Comparison of ENCODE assay signal across 9 mouse cellular contexts in genomic region chr12:17665906-17666326, GRCm38 (mm10). TPM values are rescaled to one million over a fixed set of nuclear protein-coding genes. Genes with fewer than 3 reads are reported as not detected.
DNase-seq lines count a peak whose midpoint lies in the region; ATAC-seq and TF ChIP-seq lines count a peak whose summit lies in the region.
"Had no signal": no experiment of that assay in that cellular context is flagged by ENCODE, and none has a peak within 500 bp of the region (broad histone marks: within the 10 kb centered on the region; RNA-seq: fewer than 3 reads in every experiment).

No protein-coding gene starts in this region.

- no peak overlapping the region for H3K4me3 ChIP-seq in embryonic facial prominence, embryonic 11.5 days (ENCODE audit: low read depth, low read length)
- H3K4me3 ChIP-seq in embryonic facial prominence, embryonic 10.5 days: no peak overlapping the region
- no peak overlapping the region for H3K4me3 ChIP-seq in stomach, postnatal 0 days (ENCODE audit: low read depth, low read length)
- no peak overlapping the region for H3K4me3 ChIP-seq in cerebellum, adult 2 months (replicated peaks; ENCODE audit: insufficient read depth, low read depth, low read length)

- no peak for ATAC-seq in embryonic facial prominence, embryonic 11.5 days (replicated peaks; ENCODE audit: insufficient number of reproducible peaks, low FRiP score, low TSS enrichment, low read depth)
- peak; percentile 87 for ATAC-seq in stomach, postnatal 0 days (ENCODE audit: low FRiP score, low TSS enrichment)

- H3K36me3 ChIP-seq in embryonic facial prominence, embryonic 11.5 days (replicated peaks; ENCODE audit: control insufficient read depth, insufficient read depth, low read depth, low read length): no peaks in the 10 kb centered on the region
- H3K36me3 ChIP-seq in embryonic facial prominence, embryonic 10.5 days (replicated peaks): no peaks in the 10 kb centered on the region
- H3K36me3 ChIP-seq in stomach, postnatal 0 days (ENCODE audit: control insufficient read depth, insufficient read depth, low read length): no peaks in the 10 kb centered on the region

- H3K4me2 ChIP-seq in embryonic facial prominence, embryonic 11.5 days (ENCODE audit: low read depth, low read length): no peak overlapping the region
- H3K4me2 ChIP-seq in stomach, postnatal 0 days (replicated peaks; ENCODE audit: low read depth): no peak overlapping the region

- H3K4me1 ChIP-seq in embryonic facial prominence, embryonic 11.5 days (ENCODE audit: control insufficient read depth, insufficient read depth, low read length): no peaks in the 10 kb centered on the region
- peaks cover 9% of the 10 kb centered on the region for H3K4me1 ChIP-seq in embryonic facial prominence, embryonic 10.5 days
- H3K4me1 ChIP-seq in stomach, postnatal 0 days (replicated peaks; ENCODE audit: control insufficient read depth, insufficient read depth): no peaks in the 10 kb centered on the region; the same call in 1 of the 2 replicates
- peaks cover 35% of the 10 kb centered on the region for H3K4me1 ChIP-seq in cerebellum, adult 2 months (ENCODE audit: control insufficient read depth, insufficient read depth, low read length)

- no peaks in the 10 kb centered on the region for H3K9me3 ChIP-seq in embryonic facial prominence, embryonic 11.5 days (replicated peaks; ENCODE audit: control insufficient read depth, low read length)
- no peaks in the 10 kb centered on the region for H3K9me3 ChIP-seq in embryonic facial prominence, embryonic 10.5 days
- H3K9me3 ChIP-seq in stomach, postnatal 0 days (ENCODE audit: control insufficient read depth, low read length): no peaks in the 10 kb centered on the region

- no peak for TF ChIP-seq EP300 in stomach, postnatal 0 days (optimal IDR thresholded peaks at IDR 0.05)

- DNase-seq in embryonic facial prominence, embryonic 11.5 days (ENCODE audit: low spot score): peak; percentile 15
- no peak for DNase-seq in embryonic facial prominence, embryonic 10.5 days (ENCODE audit: low spot score)
- peak; percentile 39 for DNase-seq in retina, postnatal 1 day
- no peak for DNase-seq in retina, embryonic 14.5 days (ENCODE audit: low spot score)
- peak; percentile 59 to 86 for DNase-seq in kidney, postnatal 25 days
- DNase-seq in stomach, postnatal 0 days (ENCODE audit: low spot score): peak; percentile 72
- no peak for DNase-seq in cerebellum, adult 2 months
- DNase-seq in adrenal gland, adult 2 months: no peak
- DNase-seq: midbrain, embryonic 14.5 days had no signal

- peak; percentile 27; the same call in 1 of the 2 replicates for TF ChIP-seq CTCF in stomach, postnatal 0 days (IDR thresholded peaks at IDR 0.05; ENCODE audit: low read depth)
- TF ChIP-seq CTCF in cerebellum, adult 2 months (IDR thresholded peaks at IDR 0.05; ENCODE audit: borderline replicate concordance, insufficient read depth, low read depth, low read length): no peak

- H3K27me3 ChIP-seq in embryonic facial prominence, embryonic 11.5 days (ENCODE audit: control insufficient read depth, insufficient read depth, low read length): no peaks in the 10 kb centered on the region
- H3K27me3 ChIP-seq in embryonic facial prominence, embryonic 10.5 days (replicated peaks; ENCODE audit: low read depth, poor library complexity, severe bottlenecking): no peaks in the 10 kb centered on the region
- no peaks in the 10 kb centered on the region for H3K27me3 ChIP-seq in stomach, postnatal 0 days (ENCODE audit: control insufficient read depth, insufficient read depth, low read length)
- H3K27me3 ChIP-seq in cerebellum, adult 2 months (ENCODE audit: control insufficient read depth, insufficient read depth, low read length): no peaks in the 10 kb centered on the region

- 47% methylated on average over 7 of the region's 7 CpGs for WGBS in embryonic facial prominence, embryonic 11.5 days
- 56% methylated on average over 7 of the region's 7 CpGs for WGBS in embryonic facial prominence, embryonic 10.5 days
- WGBS in stomach, postnatal 0 days: 35% methylated on average over 7 of the region's 7 CpGs
- WGBS in cerebellum, adult 2 months: 86% methylated on average over 7 of the region's 7 CpGs

- H3K27ac ChIP-seq in embryonic facial prominence, embryonic 11.5 days (replicated peaks; ENCODE audit: low read depth, low read length): no peak overlapping the region
- H3K27ac ChIP-seq in embryonic facial prominence, embryonic 10.5 days (replicated peaks): no peak overlapping the region
- peak overlapping the region; percentile 53 for H3K27ac ChIP-seq in stomach, postnatal 0 days (replicated peaks)
- H3K27ac ChIP-seq in cerebellum, adult 2 months (ENCODE audit: insufficient read depth, low read length): no peak overlapping the region

- TF ChIP-seq POLR2A in cerebellum, adult 2 months (IDR thresholded peaks at IDR 0.05; ENCODE audit: borderline replicate concordance, insufficient read depth, low read length): no peak

- H3K9ac ChIP-seq in embryonic facial prominence, embryonic 11.5 days (replicated peaks; ENCODE audit: low read length): no peak overlapping the region
- no peak overlapping the region for H3K9ac ChIP-seq in stomach, postnatal 0 days (ENCODE audit: low read length)

RNA-seq across cellular contexts. Expression of gene Hpcal1, which starts 24.7 kb away (rescaled TPM):
- polyA plus RNA-seq in embryonic facial prominence, embryonic 11.5 days (2014; fragmentation: Nextera tagmentation; extraction: Ambion mirVana): 35.1 and 43.4 TPM in 2 replicates
- 34.2 and 37.4 TPM in 2 replicates for polyA plus RNA-seq in embryonic facial prominence, embryonic 10.5 days (2016; fragmentation: Nextera tagmentation; extraction: Ambion mirVana)
- polyA plus RNA-seq in stomach, postnatal 0 days (2015; fragmentation: Nextera tagmentation; extraction: Ambion mirVana): 61.2 and 62.6 TPM in 2 replicates
- polyA plus RNA-seq in cerebellum, adult 2 months (2012; rRNA removed): 544 TPM in 2 replicates
- total RNA-seq in adrenal gland, adult 2 months (2021): 10 to 100 TPM; 24.2 to 26.0 TPM
- 31.7 and 33.5 TPM in 2 replicates for polyA plus RNA-seq in adrenal gland, adult 2 months (2012; rRNA removed)

Comparison
In these comparisons a context has a peak if more than half of its experiments do, and no peak if none do; other contexts are left out.
1. DNase-seq: peak in embryonic facial prominence, embryonic 11.5 days (single experiment), retina, postnatal 1 day (single experiment), kidney, postnatal 25 days (2 of 2) and stomach, postnatal 0 days (single experiment); none in embryonic facial prominence, embryonic 10.5 days (single experiment), retina, embryonic 14.5 days (single experiment), cerebellum, adult 2 months (0 of 2) and adrenal gland, adult 2 months (single experiment).